Mouse (Mus musculus): ENCODE measurements around the gene Themis.

DNA sequence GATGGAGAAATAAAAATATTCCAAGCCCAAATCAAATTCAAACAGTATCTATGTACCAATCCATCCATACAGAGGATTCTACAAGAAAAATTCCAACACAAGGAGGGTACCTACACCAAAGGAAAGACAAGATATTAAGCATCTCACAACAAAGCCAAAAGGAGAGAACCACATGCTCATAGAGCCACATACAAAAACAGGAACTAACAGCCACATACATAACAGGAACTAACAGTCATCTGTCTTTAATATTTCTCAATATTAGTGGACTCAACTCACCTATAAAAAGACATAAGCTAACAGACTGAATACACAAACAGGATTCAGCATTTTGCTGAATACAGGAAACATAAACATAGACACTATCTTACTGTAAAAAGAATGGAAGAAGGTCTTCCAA is 78.3 kb downstream of the Themis start:
- TF ChIP-seq CTCF (IDR thresholded peaks at IDR 0.05; ENCODE audit: borderline replicate concordance, extremely low read depth, insufficient read depth, insufficient read length), result no peak
- no peak for TF ChIP-seq POLR2A (IDR thresholded peaks at IDR 0.05; ENCODE audit: borderline replicate concordance, extremely low read depth, insufficient read depth, insufficient read length, poor library complexity, severe bottlenecking)

Measured in brain, embryonic 14.5 days (tissue).